8 mouse cellular contexts compared by ENCODE assay signal in the genomic region with DNA sequence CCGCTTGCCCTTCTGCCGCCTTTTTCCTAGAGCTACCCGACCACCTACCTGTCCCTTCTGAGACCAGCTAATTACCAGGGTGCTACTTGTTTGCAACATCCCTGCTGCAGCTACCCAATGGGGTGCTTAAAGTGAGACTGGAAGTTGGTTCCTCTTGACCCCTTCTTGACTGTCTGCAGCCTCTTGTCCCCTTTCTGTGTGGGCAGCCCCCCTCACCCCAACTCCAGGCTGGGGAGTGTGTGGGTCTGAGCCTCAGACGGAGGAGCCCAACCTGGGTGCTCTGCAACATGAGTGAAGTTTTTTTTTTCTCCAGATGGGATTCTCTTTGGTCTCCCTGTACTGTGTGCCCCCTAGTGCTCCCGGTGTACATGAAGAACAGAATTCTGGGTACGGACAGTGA.
DNase-seq lines count a peak whose midpoint lies in the region; ATAC-seq lines count a peak whose summit lies in the region.

No protein-coding gene starts in this region.

- H3K27ac ChIP-seq in forebrain, embryonic 15.5 days (replicated peaks), result no peak overlapping the region
- peak overlapping the region; percentile 77; the same call in 1 of the 2 replicates for H3K27ac ChIP-seq in midbrain, embryonic 10.5 days (replicated peaks)

- H3K36me3 ChIP-seq in forebrain, embryonic 15.5 days, result no peaks in the 10 kb centered on the region
- H3K36me3 ChIP-seq in midbrain, embryonic 10.5 days, result no peaks in the 10 kb centered on the region

- peak; percentile 19 for DNase-seq in embryo, embryonic 10.5 days (ENCODE audit: low spot score)
- no peak for DNase-seq in embryo, embryonic 10 days (ENCODE audit: low spot score)
- peak; percentile 22 for DNase-seq in ES-CJ7 (ENCODE audit: low read depth, low spot score)
- DNase-seq in midbrain, embryonic 10.5 days (ENCODE audit: low spot score), result no peak
- DNase-seq in kidney, adult 9 months, result no peak
- DNase-seq in kidney, postnatal 36 days, result no peak

- peak overlapping the region; percentile 98 for H3K4me2 ChIP-seq in forebrain, embryonic 15.5 days (replicated peaks)

- H3K27me3 ChIP-seq in forebrain, embryonic 15.5 days, result peaks cover 17% of the 10 kb centered on the region; the same call in 1 of the 2 replicates
- H3K27me3 ChIP-seq in midbrain, embryonic 10.5 days (ENCODE audit: low read depth, poor library complexity, severe bottlenecking), result peaks cover 67% of the 10 kb centered on the region

- H3K9ac ChIP-seq in forebrain, embryonic 15.5 days (replicated peaks), result peak overlapping the region; percentile 84

- ATAC-seq in forebrain, embryonic 15.5 days (replicated peaks), result peak; percentile 10; the same call in 1 of the 2 replicates
- no peak for ATAC-seq in inflammation-experienced regulatory T-cells, adult 6 months

- peak overlapping the region; percentile 89 for H3K4me3 ChIP-seq in forebrain, embryonic 15.5 days
- peak overlapping the region; percentile 75 for H3K4me3 ChIP-seq in midbrain, embryonic 10.5 days

- WGBS in forebrain, embryonic 15.5 days, result 5% methylated on average over 6 of the region's 6 CpGs
- 2% methylated on average over 6 of the region's 6 CpGs for WGBS in midbrain, embryonic 10.5 days

- peaks cover 20% of the 10 kb centered on the region for H3K4me1 ChIP-seq in forebrain, embryonic 15.5 days
- H3K4me1 ChIP-seq in midbrain, embryonic 10.5 days, result peaks cover 27% of the 10 kb centered on the region

- H3K9me3 ChIP-seq in forebrain, embryonic 15.5 days, result no peaks in the 10 kb centered on the region
- H3K9me3 ChIP-seq in midbrain, embryonic 10.5 days (replicated peaks), result no peaks in the 10 kb centered on the region

Comparison
In these comparisons a context has a peak if more than half of its experiments do, and no peak if none do; other contexts are left out.
1. DNase-seq: peak in embryo, embryonic 10.5 days (single experiment) and ES-CJ7 (single experiment); none in embryo, embryonic 10 days (single experiment), midbrain, embryonic 10.5 days (single experiment), kidney, adult 9 months (single experiment) and kidney, postnatal 36 days (0 of 2).